Mouse (Mus musculus) c-Kit-positive CD71-positive TER-119-positive erythroid progenitor cells, embryonic 14.5 days (primary cell): ENCODE results near the gene Stt3b.

Experiments used
- DNase-seq: peaks from one replicate; pipeline ENCODE4 v3.0.0-alpha.2; 2013; ENCODE audit warnings: low spot score

Stt3b gene

GRCm38 (mm10) chr9:115214572-115215571, 95.3 kb downstream of the Stt3b start:
- DNase-seq: no peak

- DNase-seq: no peak
Observed at GRCm38 (mm10) chr9:115213755-115214264, 96.4 kb downstream of the Stt3b start.

GRCm38 (mm10) chr9:115210535-115210934, 99.7 kb downstream of the Stt3b start:
- DNase-seq: no peak

GRCm38 (mm10) chr9:115209737-115210136, 100.5 kb downstream of the Stt3b start:
- DNase-seq: no peak

- no peak for DNase-seq
Observed at GRCm38 (mm10) chr9:115206219-115206618, 104.0 kb downstream of the Stt3b start.

GRCm38 (mm10) chr9:115205491-115205890, 104.7 kb downstream of the Stt3b start:
- no peak for DNase-seq

GRCm38 (mm10) chr9:115203136-115203535, 107.1 kb downstream of the Stt3b start:
- no peak for DNase-seq

GRCm38 (mm10) chr9:115201264-115201663, 109.0 kb downstream of the Stt3b start:
- no peak for DNase-seq

GRCm38 (mm10) chr9:115200166-115200862, 109.9 kb downstream of the Stt3b start:
- no peak for DNase-seq

GRCm38 (mm10) chr9:115197082-115197481, 113.1 kb downstream of the Stt3b start:
- no peak for DNase-seq

- DNase-seq: no peak
Observed at GRCm38 (mm10) chr9:115192890-115193289, 117.3 kb downstream of the Stt3b start.
